Mouse (Mus musculus) embryonic facial prominence, embryonic 11.5 days (tissue): Measurements from ENCODE around the gene Amdhd2. TPM values are rescaled to one million over a fixed set of nuclear protein-coding genes. Genes with fewer than 3 reads are reported as not detected.

Experiments
- ATAC-seq: fragments of 200-750 bp; cut with Nextera tagmentation; replicated peaks from 2 replicates; pipeline ENCODE4 v1.8.0; 2017; ENCODE audit warnings: low read depth; ENCODE audit not compliant: insufficient number of reproducible peaks, low FRiP score, low TSS enrichment
- DNase-seq: peaks from one replicate; pipeline ENCODE4 v3.0.0-alpha.2; 2015; ENCODE audit warnings: low spot score
- H3K27ac ChIP-seq: fragments of 300-500 bp; sonication (generic); replicated peaks from 2 replicates; pipeline ENCODE4 v1.5.1; 2014; ENCODE audit warnings: mild to moderate bottlenecking, low read depth, low read length, control low read depth
- H3K27me3 ChIP-seq: fragments of 300-500 bp; sonication (generic); 2 replicates; pipeline ENCODE4 v1.6.1; 2014; ENCODE audit warnings: mild to moderate bottlenecking, low read length, moderate library complexity, mixed read lengths; ENCODE audit not compliant: control insufficient read depth, insufficient read depth
- H3K36me3 ChIP-seq: fragments of 300-500 bp; sonication (generic); replicated peaks from 2 replicates; pipeline ENCODE4 v1.6.1; 2014; ENCODE audit warnings: low read depth, mild to moderate bottlenecking, low read length, moderate library complexity, mixed read lengths; ENCODE audit not compliant: control insufficient read depth, insufficient read depth
- H3K4me1 ChIP-seq: fragments of 300-500 bp; sonication (generic); 2 replicates; pipeline ENCODE4 v1.6.1; 2014; ENCODE audit warnings: low read length, mixed read lengths; ENCODE audit not compliant: control insufficient read depth, insufficient read depth
- H3K4me2 ChIP-seq: fragments of 300-500 bp; sonication (generic); 2 replicates; pipeline ENCODE4 v1.6.1; 2014; ENCODE audit warnings: low read depth, mild to moderate bottlenecking, control low read depth, low read length, moderate library complexity
- H3K4me3 ChIP-seq: fragments of 300-500 bp; sonication (generic); 2 replicates; pipeline ENCODE4 v1.5.1; 2014; ENCODE audit warnings: low read depth, low read length, control low read depth
- H3K9ac ChIP-seq: fragments of 300-500 bp; sonication (generic); replicated peaks from 2 replicates; pipeline ENCODE4 v1.6.1; 2014; ENCODE audit warnings: mild to moderate bottlenecking, control low read depth, low read length
- H3K9me3 ChIP-seq: fragments of 300-500 bp; sonication (generic); replicated peaks from 2 replicates; pipeline ENCODE4 v1.6.1; 2016; ENCODE audit warnings: mild to moderate bottlenecking, low read length, inconsistent platforms, mixed read lengths; ENCODE audit not compliant: control insufficient read depth
- WGBS: fragments of 180-500 bp; shearing (Covaris S2); extraction: QIAGEN DNeasy Blood & Tissue Kit; methylation state at CpG from one replicate; pipeline ENCODE4 v1.1.7; 2014; 5-methylcytosine and 5-hydroxymethylcytosine counted together
- polyA plus RNA-seq: library from polyadenylated mRNA; unstranded; fragments of >200 nt; fragmentation: Nextera tagmentation; extraction: Ambion mirVana; gene quantifications from 2 replicates; pipeline ENCODE4 v1.2.1, GENCODE M21; 2014

The Amdhd2 gene
- polyA plus RNA-seq, 1 experiment from 2014 or later, result 30.6 TPM

DNA sequence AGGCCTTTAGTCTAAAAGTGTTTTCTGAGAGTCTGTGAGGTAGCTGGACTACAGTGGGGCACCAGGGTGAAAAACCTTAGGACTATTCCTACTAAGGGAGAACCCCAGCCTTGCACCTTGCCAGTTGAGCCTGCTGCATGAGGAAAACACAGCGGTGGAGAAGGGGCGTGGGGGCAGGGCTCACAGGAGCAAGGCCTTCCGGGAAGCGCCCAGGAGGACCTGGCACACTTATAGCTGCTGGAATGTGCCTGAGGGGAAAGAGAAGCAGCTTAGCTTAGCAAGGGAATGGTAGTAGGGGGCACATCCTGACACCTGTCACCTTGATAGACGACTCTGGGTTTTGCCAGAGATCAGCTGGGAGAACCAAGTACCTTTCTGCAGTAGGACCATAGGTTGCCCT, 2.1 kb downstream of the Amdhd2 start:
- no peaks in the 10 kb centered on the region for H3K27me3 ChIP-seq
- no peak overlapping the region for H3K4me3 ChIP-seq
- H3K27ac ChIP-seq, result no peak overlapping the region
- H3K9me3 ChIP-seq, result no peaks in the 10 kb centered on the region
- H3K4me2 ChIP-seq, result no peak overlapping the region
- no peaks in the 10 kb centered on the region; the same call in 1 of the 2 replicates for H3K36me3 ChIP-seq
- WGBS, result 87% methylated on average over 5 of the region's 5 CpGs
- H3K4me1 ChIP-seq, result no peaks in the 10 kb centered on the region
- no peak for ATAC-seq
- no peak overlapping the region for H3K9ac ChIP-seq
- no peak for DNase-seq

DNA sequence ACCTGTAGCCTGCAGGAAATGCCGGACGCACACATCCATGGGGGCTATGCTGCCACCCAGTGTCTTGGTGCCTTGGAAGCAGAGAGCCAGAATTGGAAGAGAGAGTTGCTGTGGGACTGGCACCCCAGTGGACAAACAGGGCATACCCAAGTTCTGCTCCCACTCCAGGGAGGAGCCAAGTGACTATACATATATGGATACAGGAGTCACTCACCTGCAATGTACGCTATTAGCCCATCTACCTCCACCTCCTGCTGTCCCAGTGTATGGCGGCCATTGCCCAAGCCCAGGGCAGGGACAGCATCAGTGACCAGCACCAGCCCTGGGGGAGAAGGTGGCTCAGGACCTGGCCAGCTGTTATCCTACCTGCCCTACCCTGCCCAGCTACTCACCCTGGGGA, 6.0 kb downstream of the Amdhd2 start:
- Histone ChIP-seq H3K4me3 (no peak overlapping the region), H3K27ac (no peak overlapping the region), H3K9ac (no peak overlapping the region), H3K4me2 (no peak overlapping the region), H3K36me3 (no peaks in the 10 kb centered on the region; the same call in none of the 2 replicates), H3K4me1 (no peaks in the 10 kb centered on the region), H3K27me3 (no peaks in the 10 kb centered on the region), H3K9me3 (no peaks in the 10 kb centered on the region)
- DNase-seq, result no peak
- no peak for ATAC-seq
- WGBS, result 95% methylated on average over 4 of the region's 4 CpGs

DNA sequence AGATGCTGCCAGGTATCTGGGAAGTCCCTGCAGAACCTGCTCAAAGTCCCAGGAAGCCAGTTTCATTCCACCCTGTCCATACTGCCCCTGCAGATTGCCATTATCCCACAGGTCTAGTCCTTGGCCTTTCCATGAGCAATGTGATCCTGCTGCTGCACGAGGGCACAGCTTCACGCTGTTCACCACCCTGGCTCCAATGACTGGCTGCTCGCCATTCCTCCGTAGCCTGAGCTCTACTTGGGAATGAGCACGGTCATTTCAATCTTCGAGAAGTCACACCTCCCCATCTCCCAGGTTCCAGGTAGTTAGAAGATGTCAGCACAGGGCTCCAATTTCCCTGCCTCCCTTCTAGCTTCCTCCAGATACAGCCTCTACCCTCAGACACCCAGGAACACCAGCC, 6.4 kb downstream of the Amdhd2 start:
- no peaks in the 10 kb centered on the region for H3K4me1 ChIP-seq

DNA sequence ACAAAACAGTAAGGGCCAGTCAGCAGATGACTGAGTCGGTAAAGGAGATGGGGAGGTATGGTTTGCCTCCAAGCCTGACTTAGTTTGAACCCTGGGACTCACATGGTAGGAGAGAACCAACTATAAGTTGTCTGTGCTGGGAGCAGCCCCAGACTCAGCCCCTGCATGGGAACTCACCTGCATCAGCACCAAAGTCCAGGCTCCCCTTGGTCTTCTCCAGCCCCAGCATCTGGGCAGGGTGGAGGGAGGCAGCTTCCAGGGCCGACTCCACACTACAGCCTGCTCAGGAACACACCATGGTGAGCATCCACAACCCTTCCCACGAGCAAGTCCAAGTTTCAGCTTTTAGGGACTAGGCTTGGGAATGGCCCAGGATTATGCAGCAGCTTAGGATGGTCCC, 7.2 kb downstream of the Amdhd2 start:
- Histone ChIP-seq H3K27ac (no peak overlapping the region), H3K27me3 (no peaks in the 10 kb centered on the region), H3K36me3 (no peaks in the 10 kb centered on the region; the same call in none of the 2 replicates), H3K9ac (no peak overlapping the region), H3K4me3 (no peak overlapping the region), H3K9me3 (no peaks in the 10 kb centered on the region), H3K4me1 (no peaks in the 10 kb centered on the region), H3K4me2 (no peak overlapping the region)
- 86% methylated on average over 3 of the region's 3 CpGs for WGBS
- DNase-seq (no peak), ATAC-seq (no peak)

More for the DNA sequence above, 6.4 kb downstream of the Amdhd2 start:
- Histone ChIP-seq H3K4me2 (no peak overlapping the region), H3K9me3 (no peaks in the 10 kb centered on the region), H3K4me3 (no peak overlapping the region), H3K36me3 (no peaks in the 10 kb centered on the region; the same call in none of the 2 replicates), H3K9ac (no peak overlapping the region), H3K27me3 (no peaks in the 10 kb centered on the region), H3K27ac (no peak overlapping the region)
- 91% methylated on average over 6 of the region's 6 CpGs for WGBS
- no peak for DNase-seq
- ATAC-seq, result no peak

DNA sequence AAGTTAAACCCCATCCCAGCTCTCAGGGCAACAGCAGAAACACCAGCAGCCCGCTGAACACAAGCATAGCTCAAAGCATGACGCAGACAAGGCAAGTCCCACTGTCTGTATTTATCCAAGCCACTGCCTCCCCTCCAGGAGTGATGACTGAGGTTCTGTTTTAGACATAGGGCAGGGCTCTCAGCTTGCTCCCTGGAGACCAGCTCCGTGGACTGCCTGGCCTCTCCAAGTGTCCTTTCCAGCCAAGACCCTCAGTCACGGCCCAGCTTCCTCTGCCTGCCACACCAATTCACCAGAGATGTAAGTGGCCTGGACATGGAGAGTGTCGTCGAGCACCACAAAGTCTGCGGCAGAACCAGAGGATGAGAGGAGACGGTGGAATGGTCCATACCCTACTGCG, 7.8 kb downstream of the Amdhd2 start:
- ATAC-seq, result no peak
- DNase-seq, result no peak
- no peak overlapping the region for H3K4me3 ChIP-seq
- H3K9me3 ChIP-seq, result no peaks in the 10 kb centered on the region
- H3K4me1 ChIP-seq, result no peaks in the 10 kb centered on the region
- no peaks in the 10 kb centered on the region for H3K27me3 ChIP-seq
- 85% methylated on average over 9 of the region's 9 CpGs for WGBS
- H3K9ac ChIP-seq, result no peak overlapping the region
- no peak overlapping the region for H3K4me2 ChIP-seq
- H3K27ac ChIP-seq, result no peak overlapping the region
- H3K36me3 ChIP-seq, result no peaks in the 10 kb centered on the region; the same call in none of the 2 replicates

DNA sequence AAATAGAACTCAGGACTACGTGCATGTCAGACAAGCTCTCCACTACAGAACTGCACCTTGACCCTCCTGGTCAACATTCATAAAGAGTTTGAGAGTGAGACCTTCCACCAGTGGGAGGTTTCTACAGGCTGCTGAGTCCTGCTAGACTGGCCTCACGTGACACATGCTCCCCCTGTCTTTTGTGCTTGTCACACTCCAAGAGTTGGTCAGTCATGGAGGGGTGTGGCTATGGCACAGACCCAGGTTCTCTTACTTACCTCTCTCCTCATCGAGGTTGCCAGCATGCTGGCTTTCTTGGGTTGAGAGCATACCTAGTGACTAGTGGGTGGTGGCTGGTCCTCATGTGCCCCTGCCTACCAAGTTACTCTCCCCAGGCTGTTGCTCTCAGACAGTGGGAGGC, 9.1 kb downstream of the Amdhd2 start:
- ATAC-seq (no peak), DNase-seq (no peak)
- Histone ChIP-seq H3K27ac (no peak overlapping the region), H3K27me3 (no peaks in the 10 kb centered on the region), H3K9ac (no peak overlapping the region), H3K4me3 (no peak overlapping the region), H3K9me3 (no peaks in the 10 kb centered on the region), H3K4me1 (no peaks in the 10 kb centered on the region), H3K4me2 (no peak overlapping the region), H3K36me3 (no peaks in the 10 kb centered on the region; the same call in none of the 2 replicates)
- WGBS, result 68% methylated on average over 3 of the region's 3 CpGs

DNA sequence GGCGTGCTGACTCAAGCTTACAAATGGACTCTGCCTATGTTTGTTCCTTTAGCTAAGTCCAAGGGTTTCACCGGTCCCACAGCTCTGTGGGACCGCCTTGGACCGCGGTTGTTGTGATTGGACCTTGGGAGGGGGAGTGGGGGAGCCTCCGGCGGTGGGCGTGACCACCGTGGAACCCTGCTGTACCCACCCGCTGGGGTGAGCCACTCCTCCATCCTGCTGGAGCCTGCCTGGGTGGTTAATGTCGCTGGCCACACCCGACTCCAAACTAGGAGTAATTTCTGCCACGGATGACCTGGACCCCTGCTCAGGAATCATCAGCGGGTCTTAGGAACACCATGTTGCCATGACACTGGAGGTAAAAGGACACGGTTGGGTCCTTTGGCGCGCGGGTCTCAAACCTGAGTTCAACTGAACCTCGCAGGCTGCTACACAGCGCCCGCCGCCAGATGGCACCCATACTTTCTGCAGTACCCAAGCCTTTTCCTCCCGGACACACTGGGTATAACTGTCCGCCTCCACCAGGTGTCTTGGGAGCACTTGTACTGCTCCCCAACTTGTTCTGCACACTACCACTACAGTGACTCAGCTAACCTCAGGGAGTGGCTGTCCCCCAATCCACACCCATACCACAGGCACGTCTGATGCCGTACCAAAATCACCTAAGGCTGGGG, 11.5 kb downstream of the Amdhd2 start:
- Histone ChIP-seq H3K36me3 (no peaks in the 10 kb centered on the region; the same call in 1 of the 2 replicates), H3K4me3 (peak overlapping the region; percentile 33), H3K27ac (no peak overlapping the region), H3K9me3 (no peaks in the 10 kb centered on the region), H3K9ac (peak overlapping the region; percentile 53), H3K4me1 (no peaks in the 10 kb centered on the region), H3K4me2 (peak overlapping the region; percentile 72), H3K27me3 (no peaks in the 10 kb centered on the region)
- DNase-seq, result peak; percentile 87
- peak; percentile 83 for ATAC-seq
- WGBS, result 1% methylated on average over 26 of the region's 26 CpGs

DNA sequence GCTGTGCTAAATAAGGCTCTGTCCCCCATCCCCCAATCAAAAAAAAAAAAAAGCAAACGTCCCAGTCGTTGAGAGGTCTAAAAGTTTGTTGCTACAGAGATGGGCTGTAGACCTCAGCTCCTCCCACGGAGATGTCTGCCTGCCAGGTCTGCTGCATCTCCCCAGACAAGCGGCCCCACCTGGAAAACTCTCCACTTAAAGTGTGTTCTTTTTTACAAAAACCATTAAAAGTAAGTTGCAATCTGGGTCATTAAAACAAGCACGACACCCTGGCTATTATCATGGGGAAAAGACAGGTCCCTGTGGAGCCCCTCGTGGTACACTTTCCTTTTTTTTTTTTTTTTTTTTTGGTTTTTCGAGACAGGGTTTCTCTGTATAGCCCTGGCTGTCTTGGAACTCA, 12.2 kb downstream of the Amdhd2 start:
- ATAC-seq, result 0 out of 2 replicates have a peak, but pooled peaks have one; percentile 5
- Histone ChIP-seq H3K9ac (no peak overlapping the region), H3K4me3 (peak overlapping the region; percentile 33; the same call in 1 of the 2 replicates), H3K27me3 (no peaks in the 10 kb centered on the region), H3K36me3 (no peaks in the 10 kb centered on the region; the same call in 1 of the 2 replicates), H3K4me2 (peak overlapping the region; percentile 72; the same call in 1 of the 2 replicates), H3K4me1 (no peaks in the 10 kb centered on the region), H3K27ac (no peak overlapping the region), H3K9me3 (no peaks in the 10 kb centered on the region)
- DNase-seq, result no peak
- WGBS, result 19% methylated on average over 7 of the region's 7 CpGs
